Mouse (Mus musculus): ENCODE measurements around the gene Fes. TPM values are rescaled to one million over a fixed set of nuclear protein-coding genes. Genes with fewer than 3 reads are reported as not detected.

The Fes gene
- total RNA-seq, 1 experiment from 2014 or later: 52.5 TPM

- ATAC-seq (replicated peaks in 1 of 2; ENCODE audit: insufficient read depth in 1 of 2, low FRiP score in 2 of 2, low TSS enrichment in 1 of 2, low read depth in 1 of 2, poor library complexity in 2 of 2, severe bottlenecking in 2 of 2): peak; percentile 91 to 93
Observed at GRCm38 (mm10) chr7:80339793-80340628, 47.7 kb downstream of the Fes start.

- no peak for ATAC-seq (replicated peaks in 1 of 2; ENCODE audit: insufficient read depth in 1 of 2, low FRiP score in 2 of 2, low TSS enrichment in 1 of 2, low read depth in 1 of 2, poor library complexity in 2 of 2, severe bottlenecking in 2 of 2)
Observed at GRCm38 (mm10) chr7:80339371-80339770, 48.4 kb downstream of the Fes start.

DNA sequence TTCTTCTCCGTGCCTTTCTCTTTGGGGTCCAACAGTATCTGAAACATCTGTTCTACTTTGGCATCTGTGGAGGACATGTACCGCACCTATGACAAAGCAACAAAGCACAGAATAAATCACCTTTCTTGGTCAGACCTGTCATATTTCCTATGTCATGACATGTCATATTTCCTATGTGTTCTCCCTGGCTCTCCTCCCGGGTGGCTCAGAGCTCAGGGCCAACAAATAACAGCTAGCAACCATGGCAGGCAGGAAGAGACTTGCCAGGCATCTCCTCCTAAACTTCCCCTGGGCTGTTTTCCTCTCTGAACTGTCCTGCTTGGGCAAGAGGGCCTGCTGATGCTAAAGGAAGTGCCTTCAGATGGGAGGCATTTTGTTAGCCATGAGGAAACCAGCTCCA, 50.8 kb downstream of the Fes start:
- no peak for ATAC-seq (replicated peaks in 1 of 2; ENCODE audit: insufficient read depth in 1 of 2, low FRiP score in 2 of 2, low TSS enrichment in 1 of 2, low read depth in 1 of 2, poor library complexity in 2 of 2, severe bottlenecking in 2 of 2)

DNA sequence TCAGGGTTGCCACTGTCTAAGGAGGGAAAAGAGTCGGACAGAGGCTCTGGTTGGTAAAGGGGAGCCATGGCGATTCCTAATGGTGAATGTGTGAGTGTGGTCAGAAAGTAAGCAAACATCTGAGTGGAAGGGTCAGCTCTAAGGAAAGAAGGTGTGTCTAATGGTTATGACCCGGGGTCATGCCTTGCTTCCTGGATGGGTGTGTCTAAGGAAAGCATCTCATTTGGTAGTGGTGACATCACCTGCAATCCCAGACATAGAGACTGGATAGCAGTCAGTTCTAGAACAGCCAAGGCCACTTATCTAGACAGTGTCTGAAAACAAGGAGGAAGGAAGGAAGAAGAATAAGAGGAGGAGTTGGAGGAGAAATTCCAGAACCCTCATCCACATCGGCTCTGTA, 52.9 kb downstream of the Fes start:
- ATAC-seq (replicated peaks in 1 of 2; ENCODE audit: insufficient read depth in 1 of 2, low FRiP score in 2 of 2, low TSS enrichment in 1 of 2, low read depth in 1 of 2, poor library complexity in 2 of 2, severe bottlenecking in 2 of 2): no peak

GRCm38 (mm10) chr7:80331433-80331832, 56.3 kb downstream of the Fes start:
- no peak for ATAC-seq (replicated peaks in 1 of 2; ENCODE audit: insufficient read depth in 1 of 2, low FRiP score in 2 of 2, low TSS enrichment in 1 of 2, low read depth in 1 of 2, poor library complexity in 2 of 2, severe bottlenecking in 2 of 2)

- no peak for ATAC-seq (replicated peaks in 1 of 2; ENCODE audit: insufficient read depth in 1 of 2, low FRiP score in 2 of 2, low TSS enrichment in 1 of 2, low read depth in 1 of 2, poor library complexity in 2 of 2, severe bottlenecking in 2 of 2)
Observed at GRCm38 (mm10) chr7:80330278-80330677, 57.5 kb downstream of the Fes start.

Other genes with a start within 250 kb of the Fes start
- gene Sema4b, start 201.1 kb downstream of the Fes start, total RNA-seq (2017): 9.2 and 11.4 TPM in 2 replicates
- gene Cib1, start 155.1 kb downstream of the Fes start, total RNA-seq (2017): 28.0 and 29.3 TPM in 2 replicates
- gene Gdpgp1, start 155.1 kb downstream of the Fes start, total RNA-seq (2017): 3.0 and 3.1 TPM in 2 replicates
- 0.81 TPM in 1 of 2 replicates, not detected in the other for gene Ttll13, start 141.6 kb downstream of the Fes start, total RNA-seq (2017)
- gene Ngrn, start 126.7 kb downstream of the Fes start, total RNA-seq (2017): 30.3 and 36.3 TPM in 2 replicates
- 27.2 and 36.7 TPM in 2 replicates for gene Vps33b, start 118.3 kb downstream of the Fes start, total RNA-seq (2017)
- gene Prc1, start 93.5 kb downstream of the Fes start, total RNA-seq (2017): 145 and 166 TPM in 2 replicates
- 11.0 and 23.2 TPM in 2 replicates for gene Rccd1, start 63.5 kb downstream of the Fes start, total RNA-seq (2017)
- 14.4 and 24.5 TPM in 2 replicates for gene Unc45a, start 46.9 kb downstream of the Fes start, total RNA-seq (2017)
- 23.5 and 29.5 TPM in 2 replicates for gene Hddc3, start 44.8 kb downstream of the Fes start, total RNA-seq (2017)
- gene Man2a2, start 16.6 kb downstream of the Fes start, total RNA-seq (2017): 61.0 and 65.0 TPM in 2 replicates
- 11.7 and 14.1 TPM in 2 replicates for gene Furin, start 17.5 kb upstream of the Fes start, total RNA-seq (2017)
- 37.0 and 37.3 TPM in 2 replicates for gene Blm, start 147.2 kb upstream of the Fes start, total RNA-seq (2017)

Measured in hematopoietic stem cell, adult 5-6 weeks (primary cell).